Mouse (Mus musculus): ENCODE data around the gene Cul5. TPM values are rescaled to one million over a fixed set of nuclear protein-coding genes. Genes with fewer than 3 reads are reported as not detected.

Gene Cul5
- polyA plus RNA-seq, 1 experiment from 2014 or later: 71.3 TPM

DNA sequence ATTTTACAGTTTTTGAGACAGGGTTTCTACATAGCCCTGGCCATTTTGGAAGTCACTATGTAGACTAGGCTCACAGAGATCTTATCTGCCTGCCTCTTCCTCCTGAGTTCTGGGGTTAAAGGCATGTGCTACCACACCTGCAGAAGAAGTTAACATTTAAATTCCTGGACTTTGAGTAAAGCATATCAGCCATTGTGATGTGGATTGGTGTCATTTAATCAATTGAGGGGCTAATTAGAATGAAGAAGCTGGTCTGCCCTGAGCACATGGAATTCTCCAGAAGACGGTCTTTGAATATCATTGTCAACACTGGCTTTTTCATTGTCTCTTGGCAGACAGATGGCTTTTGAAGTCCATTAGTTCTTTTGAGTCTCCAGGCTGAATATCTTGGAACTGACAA lies 11.0 kb upstream of the Cul5 start:
- ATAC-seq (ENCODE audit: low read depth): no peak
- 80% methylated on average over 1 of the region's 1 CpGs for WGBS
- no peaks in the 10 kb centered on the region for H3K4me1 ChIP-seq (ENCODE audit: control insufficient read depth, insufficient read depth, low read length)
- no peaks in the 10 kb centered on the region for H3K9me3 ChIP-seq (ENCODE audit: control insufficient read depth, low read length)
- no peak overlapping the region for H3K9ac ChIP-seq (replicated peaks; ENCODE audit: low read depth, low read length)
- H3K27ac ChIP-seq (ENCODE audit: low read depth, low read length): no peak overlapping the region
- H3K27me3 ChIP-seq (ENCODE audit: control insufficient read depth, insufficient read depth, low read length): no peaks in the 10 kb centered on the region
- H3K4me2 ChIP-seq (ENCODE audit: low read depth, low read length): no peak overlapping the region
- no peaks in the 10 kb centered on the region for H3K36me3 ChIP-seq (ENCODE audit: control insufficient read depth, insufficient read depth, low read length)
- H3K4me3 ChIP-seq (ENCODE audit: low read depth, low read length): no peak overlapping the region

DNA sequence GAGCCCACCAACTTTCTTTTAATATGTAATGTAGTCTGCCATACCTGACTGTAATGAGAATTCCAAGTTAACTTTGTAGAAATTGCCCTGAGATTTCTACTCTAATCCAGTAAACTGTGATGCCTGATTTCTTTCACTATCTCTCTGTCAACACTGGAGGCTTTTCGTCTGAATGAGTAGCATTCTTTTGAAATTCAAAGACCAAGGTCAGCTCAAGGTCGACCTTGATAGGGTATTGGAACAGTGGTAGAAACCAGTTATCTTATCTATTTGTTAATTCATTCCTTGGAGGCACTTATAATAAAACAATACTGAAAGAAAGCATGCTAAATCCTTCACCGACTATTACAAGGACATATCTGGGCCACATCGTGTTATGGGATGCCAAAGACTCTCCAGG lies 7.1 kb upstream of the Cul5 start:
- ATAC-seq (ENCODE audit: low read depth): no peak
- H3K27ac ChIP-seq (ENCODE audit: low read depth, low read length): no peak overlapping the region
- no peaks in the 10 kb centered on the region for H3K4me1 ChIP-seq (ENCODE audit: control insufficient read depth, insufficient read depth, low read length)
- no peaks in the 10 kb centered on the region for H3K9me3 ChIP-seq (ENCODE audit: control insufficient read depth, low read length)
- no peaks in the 10 kb centered on the region for H3K27me3 ChIP-seq (ENCODE audit: control insufficient read depth, insufficient read depth, low read length)
- H3K36me3 ChIP-seq (ENCODE audit: control insufficient read depth, insufficient read depth, low read length): no peaks in the 10 kb centered on the region
- H3K9ac ChIP-seq (replicated peaks; ENCODE audit: low read depth, low read length): no peak overlapping the region
- 74% methylated on average over 4 of the region's 4 CpGs for WGBS
- H3K4me3 ChIP-seq (ENCODE audit: low read depth, low read length): no peak overlapping the region
- no peak overlapping the region for H3K4me2 ChIP-seq (ENCODE audit: low read depth, low read length)

DNA sequence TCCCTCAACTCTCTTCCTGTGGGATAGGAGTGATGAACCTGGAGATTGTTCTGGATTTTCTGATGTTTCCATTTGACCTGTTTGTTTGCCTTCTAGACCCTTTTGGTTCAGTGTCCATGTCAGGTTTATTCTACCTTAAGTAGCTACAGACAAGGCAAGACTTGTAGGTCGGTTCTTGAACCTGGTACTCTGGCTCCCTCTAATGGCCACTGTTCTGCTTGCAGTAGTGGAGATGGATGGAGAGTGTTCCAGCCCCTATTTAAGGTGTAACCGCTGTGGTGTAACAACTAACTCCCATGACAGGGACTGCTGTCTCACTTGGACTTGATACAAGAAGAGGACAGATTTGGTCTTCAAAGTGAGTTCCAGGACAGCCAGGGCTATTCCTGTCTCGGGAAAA lies 3.8 kb upstream of the Cul5 start:
- no peak overlapping the region for H3K9ac ChIP-seq (replicated peaks; ENCODE audit: low read depth, low read length)
- WGBS: 18% methylated on average over 3 of the region's 3 CpGs
- no peak overlapping the region for H3K4me2 ChIP-seq (ENCODE audit: low read depth, low read length)
- no peaks in the 10 kb centered on the region for H3K4me1 ChIP-seq (ENCODE audit: control insufficient read depth, insufficient read depth, low read length)
- no peaks in the 10 kb centered on the region for H3K9me3 ChIP-seq (ENCODE audit: control insufficient read depth, low read length)
- no peak overlapping the region for H3K27ac ChIP-seq (ENCODE audit: low read depth, low read length)
- no peaks in the 10 kb centered on the region for H3K36me3 ChIP-seq (ENCODE audit: control insufficient read depth, insufficient read depth, low read length)
- no peak overlapping the region for H3K4me3 ChIP-seq (ENCODE audit: low read depth, low read length)
- H3K27me3 ChIP-seq (ENCODE audit: control insufficient read depth, insufficient read depth, low read length): no peaks in the 10 kb centered on the region
- ATAC-seq (ENCODE audit: low read depth): no peak

DNA sequence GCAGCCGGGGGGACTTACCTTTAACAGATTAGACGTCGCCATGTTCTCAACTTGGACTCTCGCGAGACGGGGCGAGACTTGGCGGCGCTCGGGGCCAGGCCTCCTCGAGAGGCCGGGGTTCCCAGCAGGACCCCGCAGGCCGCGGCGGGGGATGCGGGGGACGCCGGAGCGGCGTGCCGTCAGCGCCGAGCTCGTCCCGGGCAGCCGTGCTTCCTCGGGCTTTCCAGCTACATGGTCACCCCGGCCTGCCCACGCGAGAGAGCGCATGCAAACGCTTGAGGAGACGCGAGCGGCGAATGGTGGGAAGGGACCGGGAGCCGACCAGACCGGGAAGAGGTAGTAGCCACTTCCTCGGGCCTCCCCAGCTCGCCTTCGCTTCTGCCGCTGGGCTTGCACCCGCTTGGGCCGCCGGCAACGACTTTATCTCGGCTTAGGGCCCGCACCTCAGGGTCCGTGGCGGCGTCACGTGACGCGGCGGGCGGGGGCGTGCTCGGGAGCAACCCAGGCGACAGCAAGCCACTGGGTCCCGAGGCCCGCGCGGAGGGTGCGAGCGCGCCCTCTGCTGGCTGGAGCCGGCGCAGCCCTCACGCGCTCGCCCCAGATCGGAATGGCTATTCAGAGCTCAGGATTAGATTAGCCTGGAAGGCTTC lies 2.7 kb downstream of the Cul5 start:
- H3K4me1 ChIP-seq (ENCODE audit: control insufficient read depth, insufficient read depth, low read length): peaks cover 20% of the 10 kb centered on the region
- peak overlapping the region; percentile 98 for H3K9ac ChIP-seq (replicated peaks; ENCODE audit: low read depth, low read length)
- peak overlapping the region; percentile 84 for H3K4me3 ChIP-seq (ENCODE audit: low read depth, low read length)
- ATAC-seq (ENCODE audit: low read depth): peak; percentile 98
- WGBS: under 1% methylated on average over 72 of the region's 74 CpGs
- H3K4me2 ChIP-seq (ENCODE audit: low read depth, low read length): peak overlapping the region; percentile 54
- H3K27me3 ChIP-seq (ENCODE audit: control insufficient read depth, insufficient read depth, low read length): no peaks in the 10 kb centered on the region
- H3K9me3 ChIP-seq (ENCODE audit: control insufficient read depth, low read length): no peaks in the 10 kb centered on the region
- peak overlapping the region; percentile 98 for H3K27ac ChIP-seq (ENCODE audit: low read depth, low read length)
- no peaks in the 10 kb centered on the region for H3K36me3 ChIP-seq (ENCODE audit: control insufficient read depth, insufficient read depth, low read length)

GRCm38 (mm10) chr9:53666665-53667019 lies 3.2 kb downstream of the Cul5 start:
- peak overlapping the region; percentile 98 for H3K9ac ChIP-seq (replicated peaks; ENCODE audit: low read depth, low read length)
- under 1% methylated on average over 28 of the region's 28 CpGs for WGBS
- peak overlapping the region; percentile 84 for H3K4me3 ChIP-seq (ENCODE audit: low read depth, low read length)
- H3K27me3 ChIP-seq (ENCODE audit: control insufficient read depth, insufficient read depth, low read length): no peaks in the 10 kb centered on the region
- ATAC-seq (ENCODE audit: low read depth): no peak
- peak overlapping the region; percentile 98 for H3K27ac ChIP-seq (ENCODE audit: low read depth, low read length)
- H3K36me3 ChIP-seq (ENCODE audit: control insufficient read depth, insufficient read depth, low read length): no peaks in the 10 kb centered on the region
- H3K9me3 ChIP-seq (ENCODE audit: control insufficient read depth, low read length): no peaks in the 10 kb centered on the region
- H3K4me2 ChIP-seq (ENCODE audit: low read depth, low read length): peak overlapping the region; percentile 54
- H3K4me1 ChIP-seq (ENCODE audit: control insufficient read depth, insufficient read depth, low read length): peaks cover 20% of the 10 kb centered on the region

- no peak overlapping the region for H3K4me3 ChIP-seq (ENCODE audit: low read depth, low read length)
- H3K27me3 ChIP-seq (ENCODE audit: control insufficient read depth, insufficient read depth, low read length): no peaks in the 10 kb centered on the region
- H3K27ac ChIP-seq (ENCODE audit: low read depth, low read length): no peak overlapping the region
- peak overlapping the region; percentile 54; the same call in 1 of the 2 replicates for H3K4me2 ChIP-seq (ENCODE audit: low read depth, low read length)
- H3K9ac ChIP-seq (replicated peaks; ENCODE audit: low read depth, low read length): no peak overlapping the region
- no peaks in the 10 kb centered on the region for H3K36me3 ChIP-seq (ENCODE audit: control insufficient read depth, insufficient read depth, low read length)
- no peaks in the 10 kb centered on the region for H3K9me3 ChIP-seq (ENCODE audit: control insufficient read depth, low read length)
- no peak for ATAC-seq (ENCODE audit: low read depth)
- H3K4me1 ChIP-seq (ENCODE audit: control insufficient read depth, insufficient read depth, low read length): peaks cover 20% of the 10 kb centered on the region
Observed at GRCm38 (mm10) chr9:53665428-53665827, 4.4 kb downstream of the Cul5 start.

- H3K27ac ChIP-seq (ENCODE audit: low read depth, low read length): no peak overlapping the region
- no peak for ATAC-seq (ENCODE audit: low read depth)
- WGBS: 76% methylated on average over 2 of the region's 2 CpGs
- H3K4me3 ChIP-seq (ENCODE audit: low read depth, low read length): no peak overlapping the region
- no peak overlapping the region for H3K9ac ChIP-seq (replicated peaks; ENCODE audit: low read depth, low read length)
- H3K4me2 ChIP-seq (ENCODE audit: low read depth, low read length): no peak overlapping the region
- no peaks in the 10 kb centered on the region for H3K27me3 ChIP-seq (ENCODE audit: control insufficient read depth, insufficient read depth, low read length)
- H3K9me3 ChIP-seq (ENCODE audit: control insufficient read depth, low read length): no peaks in the 10 kb centered on the region
- peaks cover 20% of the 10 kb centered on the region for H3K4me1 ChIP-seq (ENCODE audit: control insufficient read depth, insufficient read depth, low read length)
- H3K36me3 ChIP-seq (ENCODE audit: control insufficient read depth, insufficient read depth, low read length): no peaks in the 10 kb centered on the region
Observed at GRCm38 (mm10) chr9:53664819-53665218, 5.0 kb downstream of the Cul5 start.

GRCm38 (mm10) chr9:53634796-53635195 lies 35.0 kb downstream of the Cul5 start:
- Histone ChIP-seq H3K9ac (replicated peaks; ENCODE audit: low read depth, low read length) (no peak overlapping the region), H3K4me2 (ENCODE audit: low read depth, low read length) (no peak overlapping the region), H3K4me1 (ENCODE audit: control insufficient read depth, insufficient read depth, low read length) (no peaks in the 10 kb centered on the region), H3K4me3 (ENCODE audit: low read depth, low read length) (no peak overlapping the region), H3K27me3 (ENCODE audit: control insufficient read depth, insufficient read depth, low read length) (no peaks in the 10 kb centered on the region), H3K27ac (ENCODE audit: low read depth, low read length) (no peak overlapping the region), H3K36me3 (ENCODE audit: control insufficient read depth, insufficient read depth, low read length) (peaks cover 50% of the 10 kb centered on the region), H3K9me3 (ENCODE audit: control insufficient read depth, low read length) (no peaks in the 10 kb centered on the region)
- ATAC-seq (ENCODE audit: low read depth): no peak
- WGBS: 95% methylated on average over 6 of the region's 6 CpGs

GRCm38 (mm10) chr9:53615246-53615645 lies 54.6 kb downstream of the Cul5 start:
- no peaks in the 10 kb centered on the region for H3K27me3 ChIP-seq (ENCODE audit: control insufficient read depth, insufficient read depth, low read length)
- H3K4me3 ChIP-seq (ENCODE audit: low read depth, low read length): no peak overlapping the region
- WGBS: 86% methylated on average over 8 of the region's 8 CpGs
- no peak overlapping the region for H3K9ac ChIP-seq (replicated peaks; ENCODE audit: low read depth, low read length)
- H3K27ac ChIP-seq (ENCODE audit: low read depth, low read length): no peak overlapping the region
- no peaks in the 10 kb centered on the region for H3K9me3 ChIP-seq (ENCODE audit: control insufficient read depth, low read length)
- no peak overlapping the region for H3K4me2 ChIP-seq (ENCODE audit: low read depth, low read length)
- H3K36me3 ChIP-seq (ENCODE audit: control insufficient read depth, insufficient read depth, low read length): peaks cover 18% of the 10 kb centered on the region; the same call in 1 of the 2 replicates
- ATAC-seq (ENCODE audit: low read depth): no peak
- H3K4me1 ChIP-seq (ENCODE audit: control insufficient read depth, insufficient read depth, low read length): no peaks in the 10 kb centered on the region
